Mouse (Mus musculus): Measurements from ENCODE around the gene Chit1. TPM values are rescaled to one million over a fixed set of nuclear protein-coding genes. Genes with fewer than 3 reads are reported as not detected.

Chit1 gene
- total RNA-seq, 2 experiments from 2014 or later: not detected

DNA sequence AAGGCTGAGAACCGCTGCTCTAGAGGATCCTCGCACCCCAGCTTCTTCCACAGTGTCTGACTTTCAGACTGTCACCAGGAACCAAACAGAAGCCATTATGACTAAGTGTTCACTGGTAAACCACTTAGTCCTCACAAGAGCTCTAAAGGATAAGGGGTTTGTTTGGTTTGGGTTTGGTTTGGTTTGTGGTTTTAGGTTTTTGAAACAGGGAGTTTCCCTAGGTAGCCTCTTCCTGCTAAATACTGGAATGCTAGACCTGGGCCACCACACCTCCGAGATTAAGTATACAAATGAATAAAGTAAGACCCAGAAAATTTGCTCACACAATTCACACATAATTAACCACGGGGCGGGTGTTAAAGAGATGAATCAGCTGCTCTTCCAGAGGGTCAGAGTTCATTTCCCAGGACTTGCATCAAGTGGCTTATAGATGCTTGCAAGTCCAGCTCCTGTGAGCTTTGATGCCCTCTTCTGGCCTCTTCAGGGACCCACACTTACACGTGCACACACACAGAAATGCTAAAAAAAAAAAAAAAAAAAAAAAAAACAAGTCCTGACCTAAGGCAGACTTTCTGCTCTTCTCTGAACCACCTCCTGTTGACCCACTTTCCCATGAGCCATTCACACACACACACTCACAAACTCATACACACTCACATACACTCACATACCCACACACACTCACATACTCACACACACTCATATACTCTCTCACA lies 51.6 kb downstream of the Chit1 start:
- no peak for DNase-seq
- no peak for TF ChIP-seq CTCF (IDR thresholded peaks at IDR 0.05)
- intact Hi-C loops (cut with DNase I): no loop called here
- H3K4me3 ChIP-seq: no peak overlapping the region
- no peak overlapping the region for H3K27ac ChIP-seq

DNA sequence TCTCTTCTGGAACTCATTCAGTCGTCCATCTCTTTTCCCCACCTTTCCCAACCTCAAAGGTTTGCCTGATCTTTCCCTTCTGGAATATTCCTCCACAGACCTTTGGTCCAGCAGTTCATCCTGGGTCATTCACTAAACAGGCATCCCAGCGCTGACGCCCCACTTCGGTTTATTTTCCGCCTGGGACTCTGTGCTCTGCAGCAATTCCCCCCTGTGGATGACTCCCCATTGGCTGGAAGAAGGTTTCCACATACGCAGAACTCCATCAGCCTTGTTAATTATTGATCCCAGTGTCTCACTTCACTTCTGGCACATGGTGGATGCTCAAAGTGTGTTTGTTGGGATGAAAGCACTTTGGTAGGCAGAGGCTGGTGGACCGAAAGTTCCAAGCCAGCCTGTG lies 52.4 kb downstream of the Chit1 start:
- H3K4me3 ChIP-seq: no peak overlapping the region
- DNase-seq: no peak
- no peak overlapping the region for H3K27ac ChIP-seq
- intact Hi-C loops (cut with DNase I): no loop called here
- TF ChIP-seq CTCF (IDR thresholded peaks at IDR 0.05): no peak

- intact Hi-C loops (cut with DNase I): no loop called here
Observed at GRCm38 (mm10) chr1:134164454-134164853, 53.4 kb downstream of the Chit1 start.

GRCm38 (mm10) chr1:134166547-134166946 lies 55.5 kb downstream of the Chit1 start:
- intact Hi-C loops (cut with DNase I): no loop called here
- TF ChIP-seq CTCF (IDR thresholded peaks at IDR 0.05): no peak
- H3K4me3 ChIP-seq: no peak overlapping the region
- no peak for DNase-seq
- H3K27ac ChIP-seq: no peak overlapping the region

More at GRCm38 (mm10) chr1:134164454-134164853, 53.4 kb downstream of the Chit1 start:
- DNase-seq: no peak
- no peak for TF ChIP-seq CTCF (IDR thresholded peaks at IDR 0.05)
- no peak overlapping the region for H3K4me3 ChIP-seq
- H3K27ac ChIP-seq: no peak overlapping the region

- H3K4me3 ChIP-seq: peak overlapping the region; percentile 33
- H3K27ac ChIP-seq: peak overlapping the region; percentile 76
- DNase-seq: peak; percentile 50
- TF ChIP-seq CTCF (IDR thresholded peaks at IDR 0.05): no peak
- intact Hi-C loops (cut with DNase I): no loop called here
Observed at GRCm38 (mm10) chr1:134167416-134168305, 56.6 kb downstream of the Chit1 start.

- no peak for DNase-seq
- intact Hi-C loops (cut with DNase I): no loop called here
- Histone ChIP-seq H3K4me3 (no peak overlapping the region), H3K27ac (no peak overlapping the region)
- TF ChIP-seq CTCF (IDR thresholded peaks at IDR 0.05): no peak
Observed at GRCm38 (mm10) chr1:134168567-134168966, 57.5 kb downstream of the Chit1 start.

DNA sequence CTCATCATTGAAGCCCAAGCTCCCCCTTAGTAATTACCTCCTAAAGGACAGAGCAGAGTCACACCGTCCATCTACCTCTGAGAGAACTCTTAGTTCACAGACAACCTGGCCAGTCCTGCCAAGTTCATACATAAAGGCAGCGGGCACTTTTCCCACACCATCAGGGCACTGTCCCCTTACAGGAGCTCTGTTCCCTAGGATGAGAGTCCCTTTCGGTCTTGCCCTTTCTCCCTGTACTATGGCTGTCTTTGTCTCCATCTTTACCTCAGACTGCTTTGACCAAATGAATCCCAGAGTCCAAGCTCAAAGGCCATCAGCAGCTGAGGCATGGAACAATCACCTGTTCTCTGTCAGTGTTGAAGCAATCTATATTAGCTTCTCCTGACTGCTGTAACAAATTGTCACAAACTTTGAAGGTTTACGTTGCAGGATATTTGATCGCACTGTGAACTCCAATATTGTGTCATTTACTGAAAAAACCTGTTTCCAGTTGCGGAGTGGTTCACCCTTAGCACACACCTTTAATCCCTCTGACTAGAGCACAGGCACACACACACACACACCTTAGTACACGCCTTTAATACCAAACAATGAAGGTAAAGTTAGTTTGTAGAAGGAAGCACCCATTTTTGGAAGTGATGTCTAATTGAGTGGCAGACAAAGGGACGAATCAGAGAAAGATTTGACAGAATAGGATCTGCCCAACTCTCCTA lies 58.1 kb downstream of the Chit1 start:
- intact Hi-C loops (cut with DNase I): no loop called here
- Histone ChIP-seq H3K4me3 (no peak overlapping the region), H3K27ac (no peak overlapping the region)
- DNase-seq: no peak
- TF ChIP-seq CTCF (IDR thresholded peaks at IDR 0.05): no peak

- DNase-seq: no peak
- Histone ChIP-seq H3K4me3 (no peak overlapping the region), H3K27ac (no peak overlapping the region)
- intact Hi-C loops (cut with DNase I): no loop called here
- TF ChIP-seq CTCF (IDR thresholded peaks at IDR 0.05): no peak
Observed at GRCm38 (mm10) chr1:134173081-134173480, 62.0 kb downstream of the Chit1 start.

DNA sequence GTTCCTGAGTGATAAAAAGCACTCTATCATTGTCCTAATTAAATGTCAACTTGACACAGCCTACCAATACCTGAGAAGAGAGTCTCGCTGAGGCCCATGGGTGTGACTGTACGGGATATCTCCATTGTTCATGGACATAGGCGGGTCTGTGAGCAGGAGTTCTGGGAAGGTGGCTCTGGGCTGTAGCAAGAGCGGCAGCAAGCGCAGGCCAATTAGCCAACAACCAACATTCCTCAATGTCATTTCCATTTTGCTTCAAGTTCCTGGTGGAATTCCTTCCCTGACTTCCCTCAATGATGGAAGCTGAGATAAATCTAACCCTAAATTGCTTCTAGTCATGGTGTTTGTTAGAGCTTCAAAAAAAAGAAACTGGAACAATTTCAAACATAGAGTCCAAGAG lies 66.9 kb downstream of the Chit1 start:
- no peak overlapping the region for H3K4me3 ChIP-seq
- no peak for DNase-seq
- intact Hi-C loops (cut with DNase I): no loop called here
- no peak for TF ChIP-seq CTCF (IDR thresholded peaks at IDR 0.05)
- H3K27ac ChIP-seq: no peak overlapping the region

- Histone ChIP-seq H3K27ac (peak within 1 kb of the TSS; percentile 32; the same call in 1 of the 2 replicates), H3K4me3 (no peak within 1 kb of the TSS)
- no peak for TF ChIP-seq CTCF (IDR thresholded peaks at IDR 0.05)
- intact Hi-C loops (cut with DNase I): no loop called here
- peak; percentile 56 for DNase-seq
Observed at GRCm38 (mm10) chr1:134182025-134182424, 71.0 kb downstream of the Chit1 start, which contains the start of gene Chil1. Chil1 (plus strand) TSS chr1:134182176.

GRCm38 (mm10) chr1:134184089-134184488 lies 73.0 kb downstream of the Chit1 start:
- no peak for TF ChIP-seq CTCF (IDR thresholded peaks at IDR 0.05)
- intact Hi-C loops (cut with DNase I): no loop called here
- no peak overlapping the region for H3K4me3 ChIP-seq

GRCm38 (mm10) chr1:134188217-134188616 lies 77.2 kb downstream of the Chit1 start:
- no peak for DNase-seq
- H3K4me3 ChIP-seq: no peak overlapping the region
- intact Hi-C loops (cut with DNase I): no loop called here
- TF ChIP-seq CTCF (IDR thresholded peaks at IDR 0.05): no peak
- H3K27ac ChIP-seq: peak overlapping the region; percentile 12; the same call in 1 of the 2 replicates

More at GRCm38 (mm10) chr1:134184089-134184488, 73.0 kb downstream of the Chit1 start:
- no peak overlapping the region for H3K27ac ChIP-seq
- no peak for DNase-seq

Measured in gastrocnemius, adult 2 months (tissue).